Mouse (Mus musculus) layer of hippocampus, postnatal 10 days (tissue): ENCODE measurements around the gene Ptpru. TPM values are rescaled to one million over a fixed set of nuclear protein-coding genes. Genes with fewer than 3 reads are reported as not detected.
"Not testable (repeated sequence)": the region's sequence is repeated elsewhere in the genome, so short reads cannot be mapped to it uniquely, and the experiment has no call there.

Experiments used
- DNase-seq, 2 experiments: peaks; one replicate each; pipeline ENCODE4 v3.0.0; 2021; ENCODE audit warnings: low spot score in 2 of 2
- total RNA-seq, 2 experiments: library from RNA; stranded (reverse); gene quantifications; 2 replicates each; pipeline ENCODE4 v1.2.3; 2021

Gene Ptpru
- total RNA-seq, 2 experiments from 2014 or later = 79.5 to 85.9 TPM

GRCm38 (mm10) chr4:131836351-131836881, 1.7 kb downstream of the Ptpru start:
- no peak for DNase-seq

GRCm38 (mm10) chr4:131833971-131834609, 4.0 kb downstream of the Ptpru start:
- DNase-seq = peak; percentile 47 to 60

GRCm38 (mm10) chr4:131832759-131833407, 5.2 kb downstream of the Ptpru start:
- no peak for DNase-seq

- no peak for DNase-seq
Observed at GRCm38 (mm10) chr4:131831546-131832045, 6.5 kb downstream of the Ptpru start.

GRCm38 (mm10) chr4:131829123-131829522, 9.0 kb downstream of the Ptpru start:
- DNase-seq = no peak

- no peak for DNase-seq
Observed at GRCm38 (mm10) chr4:131826905-131827304, 11.2 kb downstream of the Ptpru start.

GRCm38 (mm10) chr4:131825830-131826229, 12.3 kb downstream of the Ptpru start:
- DNase-seq = no peak

- no peak for DNase-seq
Observed at GRCm38 (mm10) chr4:131824939-131825338, 13.1 kb downstream of the Ptpru start.

GRCm38 (mm10) chr4:131822583-131822982, 15.5 kb downstream of the Ptpru start:
- no peak for DNase-seq

- DNase-seq = no peak
Observed at GRCm38 (mm10) chr4:131821161-131821731, 16.8 kb downstream of the Ptpru start.

- DNase-seq = no peak
Observed at GRCm38 (mm10) chr4:131818926-131819325, 19.2 kb downstream of the Ptpru start.

- no peak for DNase-seq
Observed at GRCm38 (mm10) chr4:131815774-131816173, 22.3 kb downstream of the Ptpru start.

GRCm38 (mm10) chr4:131814869-131815268, 23.2 kb downstream of the Ptpru start:
- no peak for DNase-seq

GRCm38 (mm10) chr4:131813798-131814197, 24.3 kb downstream of the Ptpru start:
- no peak for DNase-seq

GRCm38 (mm10) chr4:131812458-131812857, 25.6 kb downstream of the Ptpru start:
- no peak for DNase-seq

GRCm38 (mm10) chr4:131805255-131805654, 32.8 kb downstream of the Ptpru start:
- DNase-seq = no peak

- not testable (repeated sequence) for DNase-seq
Observed at GRCm38 (mm10) chr4:131804732-131805131, 33.4 kb downstream of the Ptpru start.

GRCm38 (mm10) chr4:131803846-131804245, 34.2 kb downstream of the Ptpru start:
- no peak for DNase-seq

- no peak for DNase-seq
Observed at GRCm38 (mm10) chr4:131798968-131799367, 39.1 kb downstream of the Ptpru start.

- DNase-seq = no peak
Observed at GRCm38 (mm10) chr4:131797920-131798319, 40.2 kb downstream of the Ptpru start.

GRCm38 (mm10) chr4:131797483-131797882, 40.6 kb downstream of the Ptpru start:
- peak; percentile 67 to 69 for DNase-seq
